Mouse (Mus musculus): ENCODE measurements around the gene Zranb2. TPM values are rescaled to one million over a fixed set of nuclear protein-coding genes. Genes with fewer than 3 reads are reported as not detected.

Zranb2 gene
- total and polyA plus RNA-seq, 3 experiments: 88.0 to 200 (median 98.4) TPM

DNA sequence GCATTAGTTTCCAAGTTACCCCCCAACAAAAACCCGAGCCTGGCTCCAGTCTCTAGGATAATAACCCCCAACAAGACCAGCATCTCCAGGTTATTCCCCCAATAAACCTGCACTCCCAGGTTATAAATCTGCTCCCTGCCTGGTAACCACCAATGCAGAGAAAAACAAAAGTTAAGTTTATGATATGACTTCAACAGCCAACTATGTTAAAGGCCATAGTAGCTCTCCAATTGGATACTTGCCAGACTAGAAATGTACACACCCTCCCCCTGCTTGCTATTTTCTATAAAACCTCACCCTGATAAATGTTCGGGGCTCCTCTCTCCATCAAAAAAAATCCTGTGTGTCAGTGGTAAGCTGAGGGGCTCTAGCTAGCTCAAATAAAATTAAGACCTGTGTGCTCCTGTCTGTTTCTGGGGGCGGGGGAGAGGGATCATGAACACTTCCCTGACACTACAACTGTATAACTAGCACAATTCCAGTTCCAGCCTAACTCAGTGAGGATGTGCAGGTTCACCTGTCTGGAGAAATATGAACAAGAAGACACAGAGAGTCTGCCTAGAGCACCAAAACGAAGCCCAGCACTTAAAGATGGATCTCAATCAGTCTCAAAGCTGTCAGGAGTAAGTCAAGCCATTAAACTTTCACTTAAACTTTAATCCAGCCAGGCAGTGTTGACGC, 19.7 kb upstream of the Zranb2 start:
- H3K36me3 ChIP-seq (ENCODE audit: control insufficient read depth in 1 of 2, insufficient read depth in 2 of 2, low read length in 2 of 2): peaks cover 0 to 4% of the 10 kb centered on the region in 2 experiments; a peak in 2 of 4 replicates
- H3K4me3 ChIP-seq (ENCODE audit: control insufficient read depth in 1 of 2, insufficient read depth in 1 of 2, low read depth in 2 of 2, low read length in 2 of 2): no peak overlapping the region
- no peaks in the 10 kb centered on the region for H3K9me3 ChIP-seq (replicated peaks; ENCODE audit: insufficient read depth, low read length)
- TF ChIP-seq ZNF384 (IDR thresholded peaks at IDR 0.05; ENCODE audit: low read depth, low read length): no peak
- TF ChIP-seq CTCF (IDR thresholded peaks at IDR 0.05 in 2 of 3, conservative IDR thresholded peaks at IDR 0.05 in 1 of 3; ENCODE audit: control insufficient read depth in 1 of 3, insufficient read depth in 1 of 3, low read depth in 2 of 3, low read length in 3 of 3, poor library complexity in 1 of 3, severe bottlenecking in 1 of 3): no peak
- TF ChIP-seq MYC (IDR thresholded peaks at IDR 0.05; ENCODE audit: low read depth, low read length): no peak
- TF ChIP-seq ETS1 (IDR thresholded peaks at IDR 0.05; ENCODE audit: low read depth, low read length): no peak
- no peak for TF ChIP-seq MAFK (IDR thresholded peaks at IDR 0.05; ENCODE audit: borderline replicate concordance, low read depth, low read length)
- TF ChIP-seq TBP (IDR thresholded peaks at IDR 0.05; ENCODE audit: low read depth, low read length): no peak
- TF ChIP-seq RAD21 (IDR thresholded peaks at IDR 0.05; ENCODE audit: low read depth, low read length): no peak
- no peak for TF ChIP-seq TAL1 (IDR thresholded peaks at IDR 0.05; ENCODE audit: low read length)
- TF ChIP-seq SMC3 (IDR thresholded peaks at IDR 0.05; ENCODE audit: low read depth, low read length): no peak
- no peak for TF ChIP-seq MAX (IDR thresholded peaks at IDR 0.05; ENCODE audit: low read length)
- no peak for TF ChIP-seq RCOR1 (IDR thresholded peaks at IDR 0.05; ENCODE audit: low read depth, low read length)
- no peak overlapping the region for H3K27ac ChIP-seq (ENCODE audit: control insufficient read depth, low read depth, low read length)
- no peak for DNase-seq (ENCODE audit: low read depth, low spot score)
- no peak overlapping the region for H3K9ac ChIP-seq (ENCODE audit: control insufficient read depth, low read depth, low read length, poor library complexity, severe bottlenecking)
- peaks cover 2 to 8% of the 10 kb centered on the region in 2 experiments; a peak in 3 of 4 replicates for H3K4me1 ChIP-seq (ENCODE audit: control insufficient read depth in 1 of 2, insufficient read depth in 2 of 2, low read length in 2 of 2)
- no peaks in the 10 kb centered on the region for H3K79me2 ChIP-seq (ENCODE audit: control insufficient read depth, insufficient read depth, low read length, poor library complexity)
- H3K27me3 ChIP-seq (ENCODE audit: control insufficient read depth in 1 of 2, insufficient read depth in 2 of 2, low read length in 2 of 2): no peaks in the 10 kb centered on the region

DNA sequence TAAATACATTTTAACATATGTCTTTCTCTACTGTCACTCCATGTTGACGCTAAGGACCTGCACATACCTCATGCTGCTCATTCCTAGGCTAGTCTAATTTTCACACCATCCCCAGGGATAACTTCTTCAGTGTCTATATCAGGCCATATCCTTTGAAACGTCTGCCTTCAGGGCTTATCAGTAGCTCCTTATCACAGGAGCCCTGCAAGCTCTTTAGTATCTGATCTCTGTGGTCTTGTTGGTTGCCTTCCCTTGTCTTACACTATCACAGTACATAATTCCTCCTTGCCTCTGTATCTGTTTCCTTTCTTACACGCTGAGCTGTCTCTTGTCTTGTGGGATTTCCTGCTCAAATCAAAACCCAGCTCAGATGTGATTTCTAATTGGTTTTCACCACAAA, 17.5 kb upstream of the Zranb2 start:
- DNase-seq (ENCODE audit: low read depth, low spot score): no peak

More for the DNA sequence above, 17.5 kb upstream of the Zranb2 start:
- Histone ChIP-seq H3K4me1 (ENCODE audit: control insufficient read depth in 1 of 2, insufficient read depth in 2 of 2, low read length in 2 of 2) (peaks cover 2 to 8% of the 10 kb centered on the region in 2 experiments; a peak in 3 of 4 replicates), H3K27me3 (ENCODE audit: control insufficient read depth in 1 of 2, insufficient read depth in 2 of 2, low read length in 2 of 2) (no peaks in the 10 kb centered on the region), H3K36me3 (ENCODE audit: control insufficient read depth in 1 of 2, insufficient read depth in 2 of 2, low read length in 2 of 2) (peaks cover 0 to 4% of the 10 kb centered on the region in 2 experiments; a peak in 2 of 4 replicates), H3K9ac (ENCODE audit: control insufficient read depth, low read depth, low read length, poor library complexity, severe bottlenecking) (no peak overlapping the region), H3K27ac (ENCODE audit: control insufficient read depth, low read depth, low read length) (no peak overlapping the region), H3K4me3 (ENCODE audit: control insufficient read depth in 1 of 2, insufficient read depth in 1 of 2, low read depth in 2 of 2, low read length in 2 of 2) (no peak overlapping the region), H3K79me2 (ENCODE audit: control insufficient read depth, insufficient read depth, low read length, poor library complexity) (no peaks in the 10 kb centered on the region), H3K9me3 (replicated peaks; ENCODE audit: insufficient read depth, low read length) (no peaks in the 10 kb centered on the region)
- TF ChIP-seq EP300 (IDR thresholded peaks at IDR 0.05; ENCODE audit: low read depth in 1 of 2, low read length in 2 of 2) (peak in 1 of 2 experiments; percentile 24; a peak in 1 of 4 replicates), HCFC1 (IDR thresholded peaks at IDR 0.05; ENCODE audit: low read depth, low read length) (no peak), UBTF (IDR thresholded peaks at IDR 0.05; ENCODE audit: borderline replicate concordance, insufficient read depth, low read depth, low read length) (no peak), TCF12 (IDR thresholded peaks at IDR 0.05; ENCODE audit: low read depth, low read length) (peak; percentile 41; the same call in 1 of the 2 replicates), GATA1 (IDR thresholded peaks at IDR 0.05; ENCODE audit: low read depth, low read length) (peak; percentile 53), POLR2AphosphoS5 (IDR thresholded peaks at IDR 0.05; ENCODE audit: borderline replicate concordance, low read depth, low read length) (no peak), RAD21 (IDR thresholded peaks at IDR 0.05; ENCODE audit: low read depth, low read length) (no peak), ZC3H11A (IDR thresholded peaks at IDR 0.05; ENCODE audit: low read depth, low read length) (no peak), RCOR1 (IDR thresholded peaks at IDR 0.05; ENCODE audit: low read depth, low read length) (peak; percentile 64; the same call in 1 of the 2 replicates)
